ENCODE assay signal across 38 mouse cellular contexts in genomic region chr7:89884551-89884950, GRCm38 (mm10). TPM values are rescaled to one million over a fixed set of nuclear protein-coding genes. Genes with fewer than 3 reads are reported as not detected.
DNase-seq lines count a peak whose midpoint lies in the region; ATAC-seq and TF ChIP-seq lines count a peak whose summit lies in the region.
"Had no signal": no experiment of that assay in that cellular context is flagged by ENCODE, and none has a peak within 500 bp of the region (broad histone marks: within the 10 kb centered on the region; RNA-seq: fewer than 3 reads in every experiment).

No protein-coding gene starts in this region.

- no peak for TF ChIP-seq EP300 in heart, postnatal 0 days (IDR thresholded peaks at IDR 0.05; ENCODE audit: low read depth)
- TF ChIP-seq EP300 in lung, postnatal 0 days (IDR thresholded peaks at IDR 0.05): no peak

- no peaks in the 10 kb centered on the region for H3K27me3 ChIP-seq in heart, postnatal 0 days (ENCODE audit: control insufficient read depth, insufficient read depth, low read length)
- H3K27me3 ChIP-seq in heart, embryonic 10.5 days (ENCODE audit: insufficient read depth, poor library complexity, severe bottlenecking): no peaks in the 10 kb centered on the region
- no peaks in the 10 kb centered on the region for H3K27me3 ChIP-seq in lung, postnatal 0 days (replicated peaks; ENCODE audit: insufficient read depth, low read length)
- H3K27me3 ChIP-seq: CH12.LX; embryonic facial prominence, embryonic 13.5 days; forebrain, embryonic 13.5 days; heart, embryonic 12.5 days; limb, embryonic 12.5 days; liver, embryonic 12.5 days; midbrain, embryonic 12.5 days; neural tube, embryonic 12.5 days; Patski had no signal

- H3K9me3 ChIP-seq in heart, postnatal 0 days (replicated peaks; ENCODE audit: control insufficient read depth, low read length): no peaks in the 10 kb centered on the region
- no peaks in the 10 kb centered on the region for H3K9me3 ChIP-seq in heart, embryonic 10.5 days
- H3K9me3 ChIP-seq in lung, postnatal 0 days (ENCODE audit: low read length): no peaks in the 10 kb centered on the region
- H3K9me3 ChIP-seq: embryonic facial prominence, embryonic 13.5 days; forebrain, embryonic 13.5 days; heart, embryonic 12.5 days; limb, embryonic 12.5 days; liver, embryonic 12.5 days; midbrain, embryonic 12.5 days; neural tube, embryonic 12.5 days had no signal

- 26% methylated on average over 3 of the region's 3 CpGs for WGBS in heart, postnatal 0 days
- 69% methylated on average over 3 of the region's 3 CpGs for WGBS in heart, embryonic 10.5 days
- WGBS in lung, postnatal 0 days: 40% methylated on average over 3 of the region's 3 CpGs
- WGBS in lung, adult 2 months: 35% methylated on average over 3 of the region's 3 CpGs

- H3K4me3 ChIP-seq in heart, postnatal 0 days (ENCODE audit: low read depth, low read length): no peak overlapping the region
- H3K4me3 ChIP-seq in heart, embryonic 10.5 days: no peak overlapping the region
- H3K4me3 ChIP-seq in lung, postnatal 0 days (ENCODE audit: low read depth, low read length): no peak overlapping the region
- no peak overlapping the region for H3K4me3 ChIP-seq in lung, adult 2 months (replicated peaks; ENCODE audit: extremely low read depth, low read depth, low read length)
- H3K4me3 ChIP-seq: embryonic facial prominence, embryonic 13.5 days; forebrain, embryonic 13.5 days; heart, embryonic 12.5 days; limb, embryonic 12.5 days; liver, embryonic 12.5 days; midbrain, embryonic 12.5 days; myocyte; neural tube, embryonic 12.5 days had no signal

- DNase-seq in heart, postnatal 0 days (ENCODE audit: low spot score): no peak
- DNase-seq in heart, embryonic 10.5 days (ENCODE audit: low spot score): no peak
- DNase-seq in lung, postnatal 0 days (ENCODE audit: low spot score): peak; percentile 39
- no peak for DNase-seq in lung, adult 2 months
- DNase-seq in Muller cell, postnatal 12 days (ENCODE audit: inconsistent ontology term): peak; percentile 63
- no peak for DNase-seq in spleen, postnatal 14 days (ENCODE audit: low spot score in 2 of 2)
- DNase-seq in heart, adult 11 months: no peak
- DNase-seq: adrenal gland, postnatal 10 days; B cell, adult 2 months; cerebellum, adult 11 months; cerebellum, adult 9-10 months; cerebellum, postnatal 36 days; gastrocnemius, postnatal 14 days; heart, adult 18-20 months; heart, postnatal 10 days; kidney, adult 8-10 months; kidney, postnatal 10 days; layer of hippocampus, adult 9-11 months; liver, postnatal 0 days; lung, postnatal 14 days; right cerebral cortex, adult 18-20 months; spleen, adult 18-20 months; thymus, adult 18-20 months; thymus, postnatal 25 days had no signal

- no peaks in the 10 kb centered on the region for H3K36me3 ChIP-seq in heart, postnatal 0 days (replicated peaks; ENCODE audit: control insufficient read depth, insufficient read depth, low read length)
- H3K36me3 ChIP-seq in heart, embryonic 10.5 days: no peaks in the 10 kb centered on the region
- H3K36me3 ChIP-seq in lung, postnatal 0 days (ENCODE audit: insufficient read depth, low read length): no peaks in the 10 kb centered on the region
- H3K36me3 ChIP-seq: embryonic facial prominence, embryonic 13.5 days; heart, embryonic 12.5 days; limb, embryonic 12.5 days; liver, embryonic 12.5 days; midbrain, embryonic 12.5 days; neural tube, embryonic 12.5 days had no signal

- H3K27ac ChIP-seq in heart, postnatal 0 days (ENCODE audit: low read depth): no peak overlapping the region
- no peak overlapping the region for H3K27ac ChIP-seq in heart, embryonic 10.5 days
- H3K27ac ChIP-seq in lung, postnatal 0 days (ENCODE audit: low read length): no peak overlapping the region
- H3K27ac ChIP-seq: embryonic facial prominence, embryonic 13.5 days; forebrain, embryonic 13.5 days; hindbrain, embryonic 14.5 days; limb, embryonic 12.5 days; liver, embryonic 12.5 days; midbrain, embryonic 12.5 days; neural tube, embryonic 12.5 days; stomach, postnatal 0 days had no signal

- TF ChIP-seq CTCF in heart, postnatal 0 days (IDR thresholded peaks at IDR 0.05; ENCODE audit: low read depth): no peak
- TF ChIP-seq CTCF in lung, postnatal 0 days (IDR thresholded peaks at IDR 0.05): no peak
- TF ChIP-seq CTCF in lung, adult 2 months (IDR thresholded peaks at IDR 0.05; ENCODE audit: insufficient read depth, low read length): no peak

- no peak overlapping the region for H3K4me2 ChIP-seq in heart, postnatal 0 days (ENCODE audit: low read depth, low read length)
- no peak overlapping the region for H3K4me2 ChIP-seq in lung, postnatal 0 days (replicated peaks; ENCODE audit: low read depth, low read length)
- H3K4me2 ChIP-seq: embryonic facial prominence, embryonic 13.5 days; forebrain, embryonic 13.5 days; heart, embryonic 12.5 days; hindbrain, embryonic 14.5 days; limb, embryonic 12.5 days; liver, embryonic 12.5 days; midbrain, embryonic 12.5 days; neural tube, embryonic 12.5 days had no signal

- ATAC-seq in heart, postnatal 0 days (ENCODE audit: insufficient read depth, low read depth): peak; percentile 44; the same call in 1 of the 2 replicates
- peak; percentile 14; the same call in 1 of the 2 replicates for ATAC-seq in lung, postnatal 0 days
- ATAC-seq: forebrain, embryonic 13.5 days; liver, embryonic 12.5 days; liver, postnatal 0 days; Patski had no signal

- H3K9ac ChIP-seq in heart, postnatal 0 days (replicated peaks; ENCODE audit: low read depth, low read length): no peak overlapping the region
- no peak overlapping the region for H3K9ac ChIP-seq in lung, postnatal 0 days (replicated peaks; ENCODE audit: low read depth)
- H3K9ac ChIP-seq: embryonic facial prominence, embryonic 13.5 days; forebrain, embryonic 13.5 days; heart, embryonic 12.5 days; hindbrain, embryonic 14.5 days; limb, embryonic 12.5 days; liver, embryonic 12.5 days; liver, postnatal 0 days; midbrain, embryonic 12.5 days; neural tube, embryonic 12.5 days had no signal

- H3K4me1 ChIP-seq in heart, postnatal 0 days (ENCODE audit: control insufficient read depth, insufficient read depth): no peaks in the 10 kb centered on the region
- H3K4me1 ChIP-seq in heart, embryonic 10.5 days: no peaks in the 10 kb centered on the region
- no peaks in the 10 kb centered on the region for H3K4me1 ChIP-seq in lung, postnatal 0 days (ENCODE audit: insufficient read depth, low read depth, low read length)
- no peaks in the 10 kb centered on the region for H3K4me1 ChIP-seq in lung, adult 2 months (ENCODE audit: control insufficient read depth, insufficient read depth, low read length)
- H3K4me1 ChIP-seq: embryonic facial prominence, embryonic 13.5 days; forebrain, embryonic 13.5 days; liver, embryonic 12.5 days; midbrain, embryonic 12.5 days; neural tube, embryonic 12.5 days had no signal

- no peak for TF ChIP-seq POLR2A in lung, adult 2 months (IDR thresholded peaks at IDR 0.05; ENCODE audit: borderline replicate concordance, extremely low read depth, low read depth, low read length)

RNA-seq across cellular contexts. Expression of gene Ccdc81, which starts 18.9 kb away (rescaled TPM):
- not detected in 2 replicates for total RNA-seq in heart, postnatal 0 days (2014; rRNA removed; ENCODE audit: low replicate concordance)
- 0.04 TPM in 1 of 2 replicates, not detected in the other for polyA plus RNA-seq in heart, postnatal 0 days (2015; fragmentation: Nextera tagmentation; extraction: Ambion mirVana)
- 0.05 TPM in 1 of 2 replicates, not detected in the other for polyA plus RNA-seq in heart, embryonic 10.5 days (2016; fragmentation: Nextera tagmentation; extraction: Ambion mirVana)
- 1.2 and 1.4 TPM in 2 replicates for polyA plus RNA-seq in lung, postnatal 0 days (2015; fragmentation: Nextera tagmentation; extraction: Ambion mirVana)
- polyA plus RNA-seq in lung, adult 2 months (2012; rRNA removed): 0.76 and 0.97 TPM in 2 replicates
- total RNA-seq: CH12.LX; heart, adult 18-20 months; heart, postnatal 10 days; hematopoietic stem cell, adult 5-6 weeks; megakaryocyte progenitor cell, adult 5-6 weeks had no signal
- polyA plus RNA-seq: liver, embryonic 12.5 days; liver, postnatal 0 days; myocyte; Patski had no signal

RNA-seq across cellular contexts. Expression of gene Hikeshi, which starts 56.5 kb away (rescaled TPM):
- 22.6 and 120 TPM in 2 replicates for total RNA-seq in heart, postnatal 0 days (2014; rRNA removed; ENCODE audit: low replicate concordance)
- 90.9 and 103 TPM in 2 replicates for polyA plus RNA-seq in heart, postnatal 0 days (2015; fragmentation: Nextera tagmentation; extraction: Ambion mirVana)
- polyA plus RNA-seq in heart, embryonic 10.5 days (2016; fragmentation: Nextera tagmentation; extraction: Ambion mirVana): 131 and 136 TPM in 2 replicates
- polyA plus RNA-seq in lung, postnatal 0 days (2015; fragmentation: Nextera tagmentation; extraction: Ambion mirVana): 70.6 and 78.0 TPM in 2 replicates
- polyA plus RNA-seq in lung, adult 2 months (2012; rRNA removed): 23.7 and 31.5 TPM in 2 replicates

Comparison
In these comparisons a context has a peak if more than half of its experiments do, and no peak if none do; other contexts are left out.
1. DNase-seq: peak in lung, postnatal 0 days (single experiment) and Muller cell, postnatal 12 days (single experiment); none in heart, postnatal 0 days (single experiment), heart, embryonic 10.5 days (single experiment), lung, adult 2 months (single experiment), spleen, postnatal 14 days (0 of 2) and heart, adult 11 months (single experiment).